Mouse (Mus musculus) megakaryocyte, embryonic 14.5 days (primary cell): ENCODE data around the gene Ly6g5b.

Experiments
- FLI1 ChIP-seq: IDR thresholded peaks from 2 replicates; pipeline ENCODE4 v1.6.1; 2012; ENCODE audit warnings: low read length, inconsistent platforms, mixed read lengths
- GATA1 ChIP-seq: IDR thresholded peaks from 3 replicates; pipeline ENCODE4 v1.6.1; 2012; ENCODE audit warnings: mixed read lengths, low read length, inconsistent platforms, borderline replicate concordance

DNA sequence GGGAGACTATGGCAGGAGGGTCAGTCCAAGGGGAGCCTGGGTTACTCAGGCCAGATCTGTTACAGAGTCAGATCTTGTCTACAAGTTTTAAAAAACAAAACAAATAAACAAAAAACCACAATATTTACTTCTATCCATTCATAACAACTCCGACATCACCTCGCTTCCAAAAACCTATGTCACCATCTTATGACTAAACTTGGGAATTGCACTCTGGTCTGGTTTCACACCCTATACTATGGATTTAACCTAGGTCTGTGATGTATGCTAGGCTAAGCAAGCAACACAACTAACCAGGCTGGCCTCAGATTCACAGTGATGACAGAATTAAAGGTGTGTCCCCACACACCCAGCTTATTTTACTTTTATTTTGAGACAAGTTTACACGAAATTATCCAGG lies 8.7 kb downstream of the Ly6g5b start:
- TF ChIP-seq FLI1 (no peak), GATA1 (no peak)
